Mouse (Mus musculus) thymus, postnatal 4 days (tissue): Measurements from ENCODE around the gene Padi2.

Experiments used
- DNase-seq: peaks from one replicate; pipeline ENCODE4 v3.0.0; 2021

Padi2 gene

GRCm38 (mm10) chr4:140961467-140962206 is 55.5 kb downstream of the Padi2 start:
- DNase-seq = no peak

DNA sequence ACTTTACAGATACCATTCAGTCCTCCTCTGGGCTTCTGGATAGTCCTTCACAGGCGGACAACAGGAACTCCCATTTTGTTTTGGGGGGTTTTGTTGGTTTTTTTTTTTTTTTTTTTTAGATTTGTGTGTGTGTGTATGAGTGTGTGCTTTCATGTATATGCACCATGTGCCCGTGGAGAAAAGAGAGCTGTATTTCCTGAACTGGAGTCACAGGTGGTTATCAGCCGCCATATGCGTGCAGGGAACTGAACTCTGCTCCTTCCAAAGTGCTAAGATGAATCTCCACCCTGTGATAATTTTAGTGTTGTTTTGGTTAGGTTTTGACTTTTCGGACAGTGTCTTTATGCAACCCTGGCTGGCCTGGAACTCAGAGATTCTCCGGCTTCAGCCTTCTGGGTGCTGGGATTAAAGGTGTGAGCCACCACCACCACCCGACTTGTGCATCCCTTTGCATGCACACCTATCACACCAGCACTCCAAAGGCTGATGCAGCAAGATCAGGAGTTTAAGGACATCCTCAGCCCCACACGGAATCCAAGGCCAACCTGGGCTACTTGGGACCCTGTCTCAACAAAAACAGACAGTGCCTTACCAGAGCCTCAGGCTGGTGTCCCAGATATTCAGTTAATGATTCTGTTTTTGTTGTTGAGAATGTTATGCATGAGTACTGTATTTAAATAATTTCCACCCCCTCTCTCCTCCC is 56.2 kb downstream of the Padi2 start:
- no peak for DNase-seq

DNA sequence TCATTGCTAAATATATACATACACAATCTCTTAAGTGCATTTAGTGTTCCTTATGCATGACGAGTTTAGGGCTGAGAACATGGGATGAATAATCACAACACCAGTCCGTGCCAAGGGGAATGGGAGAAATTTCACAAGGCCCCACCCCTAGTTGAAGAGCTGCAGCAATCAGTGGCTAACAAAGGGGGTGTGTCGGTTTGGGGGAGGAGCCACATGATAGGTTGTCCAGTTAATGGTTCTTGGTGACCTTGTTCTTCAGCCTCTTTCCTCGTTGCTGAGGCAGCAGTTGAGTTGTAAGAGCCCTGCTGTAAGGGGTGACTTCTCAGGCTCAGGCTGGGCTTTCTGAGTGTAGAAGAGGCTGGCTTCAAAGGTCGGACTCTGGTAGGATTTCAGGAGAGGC is 56.8 kb downstream of the Padi2 start:
- no peak for DNase-seq

DNA sequence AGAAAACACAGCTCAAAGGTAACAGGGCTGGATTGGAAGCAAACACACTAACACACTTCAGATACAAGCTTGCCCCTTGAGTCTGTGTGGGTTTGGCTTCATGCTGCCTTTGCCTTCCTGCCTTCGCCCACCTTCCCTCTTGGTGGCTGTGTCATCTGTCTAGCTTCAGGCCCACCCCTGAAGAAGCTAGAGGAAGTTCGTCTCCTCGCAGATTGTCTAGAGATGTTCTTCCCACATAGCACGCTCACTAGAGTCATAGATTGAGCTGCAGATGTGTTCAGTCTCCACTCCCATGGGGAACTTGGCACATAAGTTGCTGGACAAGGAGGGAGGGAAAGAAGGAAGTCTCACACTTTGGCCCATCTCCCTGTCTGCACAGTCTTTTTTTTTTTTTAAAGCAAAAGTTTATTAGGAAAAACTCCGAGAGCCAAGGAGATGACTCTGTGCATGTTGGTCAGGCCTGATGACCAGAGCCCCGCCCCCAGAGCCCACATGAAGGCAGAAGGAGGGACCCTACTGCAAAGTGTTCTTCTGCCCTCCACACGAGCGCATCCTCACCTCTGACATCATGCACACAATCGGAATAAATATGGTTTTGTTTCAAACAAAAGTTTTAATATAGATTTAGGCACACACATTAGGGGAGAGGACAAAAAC is 57.9 kb downstream of the Padi2 start:
- DNase-seq = no peak

DNA sequence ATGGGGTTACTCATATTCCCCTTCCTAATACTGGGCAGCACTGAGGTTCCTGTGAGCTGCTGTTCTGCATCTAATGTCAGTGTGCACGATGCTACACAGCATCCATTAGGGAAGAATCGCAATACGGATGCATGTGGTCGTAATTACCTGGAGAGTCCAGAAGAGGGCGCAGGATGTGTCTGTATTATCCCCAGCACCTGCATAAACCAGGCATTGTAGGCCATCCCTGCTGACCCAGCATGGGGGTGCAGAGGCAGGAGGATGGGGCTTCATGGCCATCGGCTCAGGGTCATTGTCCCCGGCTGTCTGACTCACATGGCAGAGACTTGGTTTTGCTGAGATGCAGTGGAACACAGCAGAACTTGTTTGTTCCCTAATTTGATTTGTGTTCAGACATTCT is 58.5 kb downstream of the Padi2 start:
- peak; percentile 77 for DNase-seq

- no peak for DNase-seq
Measured at GRCm38 (mm10) chr4:140967386-140968159, 61.4 kb downstream of the Padi2 start.

DNA sequence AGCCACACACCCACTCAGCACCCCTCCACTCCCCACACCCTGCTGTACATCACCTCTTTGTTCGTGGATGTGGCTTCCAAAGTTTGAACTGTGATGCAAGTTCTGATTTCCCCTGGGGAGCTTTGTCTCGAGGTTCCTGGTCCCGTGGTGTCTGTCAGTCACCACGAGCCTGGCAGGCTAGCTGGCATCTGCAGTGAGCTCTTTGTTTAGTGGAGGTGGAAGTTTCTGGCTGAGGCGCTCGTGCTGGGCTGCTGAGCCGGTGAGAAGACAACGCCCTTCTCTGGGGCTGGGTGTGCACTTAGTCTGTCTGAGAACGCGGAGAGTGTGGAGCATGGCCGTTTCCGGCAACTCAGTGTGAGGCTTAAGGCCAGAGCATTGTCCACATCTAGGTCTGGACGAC is 65.5 kb downstream of the Padi2 start:
- DNase-seq = no peak

- no peak for DNase-seq
Measured at GRCm38 (mm10) chr4:140974408-140974807, 68.3 kb downstream of the Padi2 start.

- DNase-seq = no peak
Measured at GRCm38 (mm10) chr4:140975356-140975755, 69.2 kb downstream of the Padi2 start.

DNA sequence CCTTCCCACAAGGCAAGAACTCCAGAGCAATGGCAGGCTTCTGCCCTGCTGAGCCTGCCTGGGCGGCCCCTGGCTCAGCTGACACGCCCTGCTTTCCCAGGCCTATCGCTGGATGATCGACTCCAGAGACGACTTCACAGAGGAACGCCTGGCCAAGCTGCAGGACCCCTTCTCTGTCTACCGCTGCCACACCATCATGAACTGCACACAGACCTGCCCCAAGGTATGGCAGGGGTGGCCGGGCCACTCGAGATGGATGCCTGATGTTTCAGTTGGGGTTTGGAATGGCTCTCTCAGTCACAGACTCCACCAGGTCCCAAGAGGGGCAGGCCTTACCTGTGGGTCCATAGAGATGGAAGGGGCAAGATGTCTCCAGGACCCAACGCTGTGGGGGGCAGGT is 71.1 kb downstream of the Padi2 start:
- no peak for DNase-seq

DNA sequence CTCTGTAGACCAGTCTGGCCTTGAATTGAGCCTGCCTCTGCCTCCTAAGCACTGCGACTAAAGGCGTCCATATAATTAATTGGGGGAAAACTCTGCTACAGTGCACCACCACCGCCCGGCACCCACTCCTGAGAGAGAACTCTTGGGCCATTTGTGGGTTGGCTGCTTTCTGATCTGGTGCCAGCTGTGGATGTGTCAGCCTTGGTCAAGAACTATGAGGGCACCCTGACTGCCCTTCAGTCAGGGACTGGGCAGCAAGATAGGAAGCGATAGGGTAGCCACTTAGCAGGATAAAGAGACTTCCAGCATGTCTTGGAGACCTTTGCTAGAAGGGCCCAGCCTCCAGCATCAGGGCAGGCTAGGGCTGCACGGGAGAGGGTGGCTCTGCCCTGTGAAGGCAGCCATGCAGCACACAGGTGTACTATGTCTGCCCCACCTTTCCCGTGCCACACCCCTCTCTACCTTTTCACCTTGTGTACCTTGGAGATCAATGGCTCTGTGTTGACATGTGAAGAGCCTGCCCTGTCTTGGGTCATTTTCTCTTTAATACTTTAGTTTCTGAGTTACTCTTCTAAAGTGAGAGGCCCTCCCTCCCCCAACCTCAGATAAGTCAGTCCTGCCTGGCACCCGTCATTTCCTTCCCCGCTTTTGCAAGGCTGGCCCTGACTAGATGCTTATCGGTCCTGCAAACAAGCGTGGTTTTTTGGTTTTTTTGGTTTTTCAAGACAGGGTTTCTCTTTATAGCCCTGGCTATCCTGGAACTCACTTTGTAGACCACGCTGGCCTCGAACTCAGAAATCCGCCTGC is 71.9 kb downstream of the Padi2 start:
- DNase-seq = no peak

GRCm38 (mm10) chr4:140981605-140982004 is 75.5 kb downstream of the Padi2 start:
- peak; percentile 55 for DNase-seq

DNA sequence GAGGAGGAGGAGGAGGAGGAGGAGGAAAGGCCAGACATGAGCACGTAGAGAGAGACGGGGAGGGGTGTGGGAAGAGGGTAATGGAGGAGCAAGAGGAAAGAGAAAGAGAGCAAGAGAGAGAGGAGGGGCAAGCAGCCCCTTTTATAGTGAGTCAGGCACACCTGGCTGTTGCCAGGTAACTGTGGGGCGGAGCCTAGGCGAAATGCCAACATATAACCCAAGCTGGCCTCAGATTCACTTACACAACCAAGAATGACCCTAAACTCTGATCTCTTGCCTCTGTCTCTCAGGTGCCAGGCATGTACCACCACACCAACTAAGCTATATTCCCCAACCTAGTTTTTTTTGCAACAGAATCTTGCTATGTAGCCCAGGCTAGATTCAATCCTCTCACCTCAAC is 76.7 kb downstream of the Padi2 start:
- no peak for DNase-seq

DNA sequence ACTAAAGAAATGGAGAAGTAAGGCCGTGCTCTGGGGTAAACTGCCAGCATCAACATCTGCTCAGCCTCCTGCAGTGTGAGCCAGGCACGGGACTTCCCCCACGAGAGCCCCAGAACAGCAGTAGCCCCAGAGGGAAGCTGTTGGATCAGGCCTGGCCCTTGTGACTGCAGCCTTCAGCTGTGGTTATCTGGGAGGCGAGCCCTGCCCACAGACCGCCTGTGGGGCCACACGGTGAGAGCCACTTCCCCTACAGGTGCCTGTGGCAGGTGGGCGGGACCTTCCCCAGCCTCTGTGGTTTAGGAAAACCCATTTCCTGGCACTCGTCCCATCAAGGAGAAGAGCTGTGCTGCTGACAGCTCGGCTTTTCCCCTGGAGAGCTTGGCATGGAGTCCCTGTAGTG is 77.3 kb downstream of the Padi2 start:
- DNase-seq = peak; percentile 60

DNA sequence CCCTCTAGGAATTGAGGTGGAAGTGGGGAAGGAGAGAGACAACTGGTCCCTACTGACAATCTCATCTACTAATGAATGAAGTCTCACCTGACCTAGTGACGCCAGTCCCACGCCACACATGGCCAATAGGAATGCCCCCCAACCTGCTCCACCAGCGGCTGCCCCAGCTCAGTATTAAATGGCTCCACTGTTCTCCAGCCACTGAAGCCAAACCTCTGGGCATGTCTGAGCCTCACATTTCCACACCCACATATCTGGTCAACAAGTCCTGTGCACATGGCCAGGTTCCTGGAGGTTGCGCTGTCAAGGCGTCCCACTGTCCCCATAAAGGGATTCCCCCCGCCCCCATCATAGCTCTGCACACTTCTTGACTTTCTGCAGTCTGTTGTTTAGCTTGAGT is 78.4 kb downstream of the Padi2 start:
- no peak for DNase-seq

DNA sequence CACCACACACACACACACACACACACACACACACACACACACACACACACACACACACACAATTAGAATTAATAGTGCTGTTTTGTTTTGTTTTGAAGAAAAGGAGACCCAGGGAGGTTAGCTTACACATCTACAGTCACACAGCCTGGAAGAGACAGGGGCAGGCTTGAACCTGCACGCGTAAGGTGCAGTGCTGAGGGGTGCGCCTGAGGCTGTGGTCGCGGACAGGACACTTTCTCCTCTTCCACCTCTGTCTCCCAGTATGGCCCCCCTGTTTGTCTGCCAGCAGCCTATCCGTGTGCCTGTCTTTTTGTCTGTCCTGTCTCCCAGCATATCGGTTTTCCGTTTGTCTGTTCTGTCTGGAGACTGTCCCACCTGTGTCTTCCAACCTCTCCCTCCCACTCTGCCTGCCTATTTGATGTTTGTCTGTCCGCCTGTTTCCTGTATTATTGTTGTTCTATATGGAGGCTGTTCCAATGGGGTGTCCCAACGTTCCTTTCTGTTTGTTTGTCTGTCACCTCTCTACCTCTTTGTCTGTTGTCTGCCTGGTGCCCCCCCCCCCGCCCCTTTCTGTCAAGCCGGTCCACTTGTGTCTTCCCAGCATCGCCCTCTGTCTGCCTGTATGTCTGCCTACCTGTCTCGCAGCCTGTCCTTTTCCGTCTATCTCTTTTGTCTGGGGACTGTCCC is 80.0 kb downstream of the Padi2 start:
- peak; percentile 36 for DNase-seq

GRCm38 (mm10) chr4:140986711-140987395 is 80.7 kb downstream of the Padi2 start, which contains the start of gene Atp13a2:
Gene Atp13a2 (plus strand): TSS chr4:140986873.
- DNase-seq = peak; percentile 95

DNA sequence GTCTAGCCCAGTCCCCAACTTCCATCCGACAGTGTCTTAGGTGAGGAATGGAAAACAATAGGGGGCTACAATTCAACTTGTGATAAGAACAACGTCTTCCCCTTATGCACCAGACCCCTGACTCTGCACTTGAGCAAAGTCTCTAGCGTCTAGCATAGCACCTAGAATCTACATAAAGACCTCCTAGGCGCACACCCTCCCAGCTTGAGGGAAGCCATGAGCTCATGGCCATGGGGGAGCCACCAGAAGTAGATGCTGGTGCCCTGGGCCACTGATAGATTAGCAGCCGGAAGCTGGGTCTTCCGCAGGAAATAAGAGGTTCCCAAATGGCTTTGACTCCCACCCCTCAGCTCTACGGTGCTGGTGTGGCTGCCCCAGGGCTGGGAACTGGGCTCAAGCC is 81.3 kb downstream of the Padi2 start:
- DNase-seq = no peak

GRCm38 (mm10) chr4:140988706-140989290 is 82.7 kb downstream of the Padi2 start:
- DNase-seq = no peak

GRCm38 (mm10) chr4:140989447-140989846 is 83.3 kb downstream of the Padi2 start:
- no peak for DNase-seq

- DNase-seq = no peak
Measured at GRCm38 (mm10) chr4:140992215-140992614, 86.1 kb downstream of the Padi2 start.
